Mouse (Mus musculus) liver, adult 2 months (tissue): ENCODE measurements around the gene Baz2b.

Source experiments
- CTCF ChIP-seq: fragments of 200-500 bp; IDR thresholded peaks from 2 replicates; pipeline ENCODE4 v1.5.1; 2011; ENCODE audit warnings: low read depth, low read length, control low read depth
- POLR2A ChIP-seq: fragments of 200-500 bp; IDR thresholded peaks from 2 replicates; pipeline ENCODE4 v1.6.1; 2011; ENCODE audit warnings: low read length, control low read depth; ENCODE audit not compliant: insufficient read depth; ENCODE audit errors: extremely low read depth

GRCm38 (mm10) chr2:59987521-59987920 lies 222.1 kb downstream of the Baz2b start:
- TF ChIP-seq POLR2A (no peak), CTCF (no peak)
